Mouse (Mus musculus) monocyte, adult 59 days (primary cell): ENCODE results near the gene Hoxd8. TPM values are rescaled to one million over a fixed set of nuclear protein-coding genes. Genes with fewer than 3 reads are reported as not detected.

Experiments
- total RNA-seq, 2 experiments: library from RNA; stranded (reverse); gene quantifications; one replicate each; pipeline ENCODE4 v1.2.4; 2023

The Hoxd8 gene
- total RNA-seq = not detected

DNA sequence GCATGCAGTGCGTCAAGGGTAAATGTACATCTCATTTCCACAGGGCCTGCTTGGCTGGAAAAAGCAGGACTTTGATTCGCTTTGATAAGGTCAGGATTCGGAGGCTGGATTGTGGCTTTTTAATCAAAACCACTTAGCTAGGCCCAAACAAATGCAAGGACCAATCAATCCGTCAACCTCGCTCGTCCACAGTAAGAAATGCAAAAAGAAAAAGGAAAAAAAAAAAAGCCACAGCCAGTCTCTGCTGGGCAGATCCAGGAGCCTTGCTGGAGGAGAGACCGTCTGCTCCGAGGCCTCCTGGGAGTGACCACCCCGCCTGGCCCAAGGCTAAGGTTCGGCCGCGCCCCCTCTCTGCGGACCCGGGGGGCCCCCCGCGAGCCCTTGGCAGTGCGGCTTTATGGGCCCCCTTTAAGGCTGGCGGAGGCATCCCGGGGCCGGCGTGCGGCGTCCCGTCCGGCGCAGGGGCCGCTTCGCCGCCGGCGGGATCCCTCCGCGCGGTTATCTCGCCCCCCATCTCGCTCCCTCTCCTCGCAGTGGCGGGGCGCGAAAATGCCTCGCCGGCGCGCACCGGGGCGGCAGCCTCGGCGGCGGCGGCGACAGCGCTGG is at the start of gene Hoxd8:
Hoxd8 (plus strand) TSS at position 223 of the 606 bp plus-strand sequence.

DNA sequence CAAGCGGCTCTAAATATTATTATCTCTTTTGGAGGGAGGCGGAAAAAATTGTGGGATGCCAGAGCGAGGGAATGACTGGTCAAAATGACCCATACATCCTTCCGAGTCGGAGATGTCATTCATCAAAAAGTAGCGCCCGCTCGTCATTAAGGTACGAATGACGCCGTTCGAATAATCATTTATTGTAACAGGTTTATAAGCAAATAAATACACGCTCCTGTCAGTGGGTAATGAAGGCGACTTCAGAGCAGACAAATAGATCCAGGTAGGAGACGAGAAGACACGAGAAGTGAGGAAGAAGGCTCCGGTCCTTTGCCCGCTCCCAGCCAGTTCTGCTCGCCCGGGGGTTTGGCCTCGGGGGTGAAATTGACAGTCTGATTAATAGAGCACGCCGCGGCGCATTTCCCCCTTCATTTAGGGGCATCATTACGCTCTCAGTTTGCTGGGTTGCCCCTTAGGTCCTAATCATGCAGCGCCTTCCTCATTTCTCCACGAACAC is 44.9 kb upstream of the Hoxd8 start, which contains the start of gene Evx2:
Evx2 (minus strand) TSS at position 51 of the 499 bp plus-strand sequence.

DNA sequence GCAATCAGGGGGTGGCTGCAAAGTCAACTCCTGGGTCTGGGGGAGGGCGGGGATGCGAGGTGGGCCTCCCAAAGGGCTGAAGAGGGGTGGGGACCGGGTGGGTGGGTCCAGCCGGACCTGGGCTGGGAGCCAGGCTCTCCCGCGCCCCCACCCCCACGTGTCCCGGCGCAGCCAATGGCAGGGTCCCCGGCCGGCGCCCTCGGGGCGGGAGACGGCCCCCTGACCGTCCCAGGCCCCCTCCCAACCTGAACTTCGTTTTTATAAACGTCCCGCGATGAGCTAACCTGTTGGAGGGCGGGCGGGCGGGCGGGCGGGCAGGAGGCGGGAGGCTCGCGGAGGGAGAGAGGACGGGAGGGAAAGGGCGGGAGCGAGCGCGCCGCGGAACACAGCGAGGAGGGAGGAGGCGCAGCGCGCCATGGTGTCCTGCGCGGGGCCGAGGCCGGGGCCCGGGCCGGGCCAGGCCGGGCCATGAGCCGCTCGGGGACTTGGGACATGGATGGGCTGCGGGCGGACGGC is 36.5 kb upstream of the Hoxd8 start, which contains the start of gene Hoxd13:
Hoxd13 (plus strand) TSS at position 469 of the 516 bp plus-strand sequence.

DNA sequence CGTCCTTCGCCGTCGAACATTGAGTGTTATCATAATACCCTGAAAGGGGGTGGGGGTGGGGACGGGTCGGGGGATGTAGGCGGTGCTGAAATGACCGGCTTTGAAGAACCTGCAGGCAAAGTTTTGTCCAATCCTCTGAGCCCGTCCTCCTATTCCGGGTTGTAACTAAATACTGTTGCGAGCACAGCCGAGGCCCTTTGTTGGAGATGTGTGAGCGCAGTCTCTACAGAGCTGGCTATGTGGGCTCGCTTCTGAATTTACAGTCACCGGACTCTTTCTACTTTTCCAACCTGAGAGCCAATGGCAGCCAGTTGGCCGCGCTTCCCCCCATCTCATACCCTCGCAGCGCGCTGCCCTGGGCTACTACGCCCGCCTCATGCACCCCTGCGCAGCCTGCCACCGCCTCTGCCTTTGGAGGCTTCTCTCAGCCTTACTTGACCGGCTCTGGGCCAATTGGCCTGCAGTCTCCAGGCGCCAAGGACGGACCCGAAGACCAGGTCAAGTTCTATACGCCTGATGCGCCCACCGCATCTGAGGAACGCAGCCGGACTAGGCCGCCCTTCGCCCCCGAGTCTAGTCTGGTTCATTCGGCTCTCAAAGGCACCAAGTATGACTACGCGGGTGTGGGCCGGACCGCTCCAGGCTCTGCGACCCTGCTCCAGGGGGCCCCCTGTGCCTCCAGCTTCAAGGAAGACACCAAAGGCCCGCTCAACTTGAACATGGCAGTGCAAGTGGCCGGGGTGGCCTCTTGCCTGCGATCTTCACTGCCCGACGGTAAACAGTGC is 29.3 kb upstream of the Hoxd8 start, which contains the start of gene Hoxd12:
Hoxd12 (plus strand) TSS at position 133 of the 785 bp plus-strand sequence.

DNA sequence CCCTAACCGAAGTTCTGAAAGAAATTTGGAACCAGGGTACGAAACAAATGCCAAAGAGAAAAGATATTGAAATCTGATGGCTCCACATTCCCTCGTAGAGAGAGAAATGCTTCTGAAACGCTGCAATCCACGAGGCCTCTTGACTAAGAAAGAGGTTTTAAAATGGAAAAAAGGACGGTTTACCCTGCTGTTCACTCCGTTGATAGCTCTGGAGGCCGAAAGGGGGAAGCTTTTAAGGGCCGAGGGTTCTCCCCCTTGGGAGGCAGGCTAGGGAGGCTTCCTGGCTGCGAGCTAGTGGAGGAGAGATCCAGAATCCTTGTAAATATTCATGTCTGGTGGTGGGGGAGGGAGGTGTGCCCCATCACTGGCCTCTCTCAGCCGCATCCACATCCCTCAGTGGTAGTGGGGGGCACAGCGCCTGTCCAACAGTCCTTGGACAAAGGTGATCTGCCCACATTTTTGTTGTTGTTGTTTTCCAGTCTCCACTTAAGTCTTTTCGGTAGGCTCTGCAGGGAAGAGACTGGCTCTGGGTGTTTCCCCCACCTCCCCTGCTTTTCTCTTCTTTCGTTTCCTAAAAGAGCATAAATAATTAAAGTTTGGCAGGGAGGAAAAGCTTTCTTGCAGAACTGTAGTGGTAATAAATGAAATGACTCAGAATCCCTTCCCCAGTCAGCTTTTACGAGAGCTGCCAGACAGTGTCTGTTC is 25.4 kb upstream of the Hoxd8 start, which contains the start of gene Hoxd11:
Hoxd11 (plus strand) TSS at position 667 of the 705 bp plus-strand sequence.

DNA sequence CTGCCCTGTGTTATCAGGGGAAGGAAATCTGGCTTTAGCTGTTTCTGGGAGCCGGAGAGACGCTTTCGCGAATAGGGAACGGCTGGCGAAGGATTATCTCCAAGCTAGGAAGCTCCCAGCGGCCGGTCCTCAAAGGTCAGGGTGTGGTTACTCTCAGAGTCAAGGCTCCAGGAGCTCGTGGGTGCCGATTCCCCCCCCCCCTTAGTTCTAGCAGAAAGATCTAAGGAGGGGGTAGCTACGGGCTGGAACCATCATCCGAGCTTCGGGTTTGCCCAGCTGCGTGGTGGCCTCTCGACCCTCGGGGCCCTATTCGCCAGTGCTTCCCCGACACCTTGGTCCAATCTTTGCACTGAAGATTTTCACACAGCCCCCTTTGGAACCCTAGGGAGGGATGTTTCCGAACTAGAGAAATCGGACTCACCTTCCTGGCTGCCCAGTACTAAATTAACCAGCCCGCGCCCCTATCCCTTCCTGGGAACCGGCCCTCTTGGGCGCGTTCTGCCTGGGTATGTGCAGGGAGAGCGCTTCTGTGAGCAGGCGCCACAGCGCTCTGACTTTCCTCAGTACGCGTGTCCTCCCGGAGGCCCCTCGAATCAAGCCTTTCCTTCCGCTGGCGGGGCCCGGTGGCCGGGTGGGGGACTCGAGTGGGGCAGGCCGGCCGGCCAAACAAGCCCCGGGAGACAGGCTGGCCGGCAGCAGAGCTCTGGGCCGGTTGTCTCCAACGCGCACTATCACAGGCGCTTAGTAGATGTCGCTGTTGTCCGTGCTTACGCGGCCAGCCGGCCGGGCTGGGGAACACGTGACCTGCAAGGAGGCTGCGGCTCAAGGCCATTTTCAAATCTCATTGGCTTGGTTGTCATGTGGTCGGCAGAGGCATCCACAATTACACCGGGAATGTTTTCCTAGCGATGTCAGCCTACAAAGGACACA is 13.1 kb upstream of the Hoxd8 start, which contains the start of gene Hoxd10:
Hoxd10 (plus strand) TSS at position 903 of the 930 bp plus-strand sequence.

DNA sequence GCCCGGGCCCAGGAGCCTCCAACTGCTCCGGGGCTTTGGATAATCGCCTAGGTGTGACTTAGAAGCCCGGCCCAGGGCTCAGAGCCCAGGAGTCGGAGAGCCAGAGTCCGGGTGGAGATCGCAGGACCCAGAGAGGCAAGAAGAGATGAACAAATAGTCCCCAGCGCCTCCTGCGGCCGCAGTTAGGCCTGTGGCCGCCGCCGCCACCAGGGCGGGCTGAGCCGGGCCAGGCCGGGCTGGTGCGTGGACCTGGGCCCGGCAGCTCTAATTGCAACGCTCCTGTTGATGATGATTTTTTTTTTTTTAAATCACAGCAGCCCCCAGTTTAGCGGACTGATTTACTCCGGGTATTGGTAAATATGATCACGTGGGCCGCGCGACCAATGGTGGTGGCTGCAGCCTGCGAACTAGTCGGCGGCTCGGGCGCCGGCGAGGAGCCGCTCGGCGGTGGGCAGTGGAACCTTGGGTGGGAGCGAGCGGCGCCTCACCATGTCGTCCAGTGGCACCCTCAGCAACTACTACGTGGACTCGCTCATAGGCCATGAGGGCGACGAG is 6.8 kb upstream of the Hoxd8 start, which contains the start of gene Hoxd9:
Hoxd9 (plus strand) TSS at position 161 of the 555 bp plus-strand sequence.

DNA sequence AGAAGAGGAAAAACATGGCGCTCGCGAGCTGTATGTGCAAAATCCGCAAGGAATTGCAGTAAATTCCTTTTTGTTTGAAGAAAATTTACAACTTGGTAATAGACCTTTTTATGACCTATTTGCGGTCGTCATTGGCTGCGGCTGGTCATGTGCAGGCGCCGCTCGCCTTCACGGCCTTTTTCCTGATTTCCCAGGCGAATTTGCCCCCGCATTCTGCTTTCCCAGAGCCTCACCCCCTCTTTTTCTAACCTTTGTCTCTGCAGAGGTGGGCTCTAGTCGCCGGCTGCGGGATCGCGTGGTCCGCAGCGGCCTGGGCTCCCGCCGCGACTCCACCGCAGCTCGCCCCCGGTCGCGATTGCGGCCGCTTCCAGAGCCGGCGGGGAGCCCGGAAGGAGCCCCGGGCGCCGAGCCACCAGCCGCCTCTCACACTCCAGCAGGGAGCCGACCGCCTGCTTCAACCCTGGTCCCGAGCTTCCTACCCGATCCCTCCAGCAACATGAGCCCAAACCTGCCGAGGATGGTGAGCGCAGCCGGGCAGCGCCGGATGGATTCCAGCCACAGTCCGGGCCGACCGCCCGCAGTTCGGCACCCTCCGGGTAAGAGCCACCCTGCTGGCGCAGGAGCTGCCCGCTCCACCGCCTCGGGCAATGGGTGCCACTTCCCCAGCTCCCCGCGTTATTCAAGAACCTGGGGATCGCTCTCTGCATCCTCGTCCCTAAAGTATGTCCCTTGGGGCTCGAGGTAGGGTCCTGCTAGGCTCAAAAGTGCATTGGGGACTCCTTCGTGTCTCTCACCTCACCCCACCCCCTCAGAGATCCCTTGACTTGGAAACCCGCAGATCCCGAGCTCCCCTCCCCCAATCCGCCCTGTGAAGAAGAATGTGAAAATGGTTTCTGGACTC is 7.6 kb downstream of the Hoxd8 start, which contains the start of the genes Hoxd3 and Hoxd4:
Hoxd3 (plus strand) TSS at position 207 of the 901 bp plus-strand sequence.
Hoxd4 (plus strand) TSS at position 209 of the 901 bp plus-strand sequence.

DNA sequence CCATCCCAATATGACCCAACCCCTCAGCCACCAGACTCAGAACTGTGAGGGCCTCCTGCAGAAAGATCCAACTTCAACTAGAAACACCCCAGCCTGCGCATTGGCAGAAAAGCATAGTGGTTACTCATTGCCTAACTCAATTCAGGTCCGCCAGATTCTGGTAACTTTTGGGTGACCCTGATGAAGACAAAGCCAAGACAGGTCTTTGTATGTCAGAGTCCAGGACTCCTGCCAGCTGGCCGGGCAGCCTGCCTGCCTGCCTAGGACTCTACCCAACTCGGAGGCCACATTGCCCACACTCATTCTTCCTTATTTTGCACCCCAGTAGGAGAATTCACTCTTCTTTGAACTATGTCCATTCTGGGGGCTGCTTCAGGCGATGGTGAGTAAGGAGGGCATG is 22.1 kb downstream of the Hoxd8 start, which contains the start of gene Gm28230:
Gm28230 (plus strand) TSS at position 178 of the 400 bp plus-strand sequence.

Other genes with a start within 250 kb of the Hoxd8 start
- 10 to 100 TPM; 13.2 to 17.2 TPM for gene Lnpk, start 125.2 kb upstream of the Hoxd8 start, total RNA-seq
- gene Evx2, start 45.1 kb upstream of the Hoxd8 start, total RNA-seq = not detected
- gene Hoxd13, start 36.3 kb upstream of the Hoxd8 start, total RNA-seq = not detected
- not detected for gene Hoxd12, start 29.6 kb upstream of the Hoxd8 start, total RNA-seq
- gene Hoxd11, start 25.1 kb upstream of the Hoxd8 start, total RNA-seq = not detected
- not detected for gene Hoxd10, start 12.7 kb upstream of the Hoxd8 start, total RNA-seq
- not detected for gene Hoxd9, start 6.9 kb upstream of the Hoxd8 start, total RNA-seq
- gene Hoxd3, start 7.3 kb downstream of the Hoxd8 start, total RNA-seq = not detected
- not detected for gene Hoxd4, start 7.3 kb downstream of the Hoxd8 start, total RNA-seq
- gene Gm28230, start 22.1 kb downstream of the Hoxd8 start, total RNA-seq = not detected
- gene Hoxd1, start 58.4 kb downstream of the Hoxd8 start, total RNA-seq = not detected
- 10 to 100 TPM; 20.9 to 21.2 TPM for gene Mtx2, start 121.2 kb downstream of the Hoxd8 start, total RNA-seq